Mouse (Mus musculus): Measurements from ENCODE around the gene Sqstm1.

DNA sequence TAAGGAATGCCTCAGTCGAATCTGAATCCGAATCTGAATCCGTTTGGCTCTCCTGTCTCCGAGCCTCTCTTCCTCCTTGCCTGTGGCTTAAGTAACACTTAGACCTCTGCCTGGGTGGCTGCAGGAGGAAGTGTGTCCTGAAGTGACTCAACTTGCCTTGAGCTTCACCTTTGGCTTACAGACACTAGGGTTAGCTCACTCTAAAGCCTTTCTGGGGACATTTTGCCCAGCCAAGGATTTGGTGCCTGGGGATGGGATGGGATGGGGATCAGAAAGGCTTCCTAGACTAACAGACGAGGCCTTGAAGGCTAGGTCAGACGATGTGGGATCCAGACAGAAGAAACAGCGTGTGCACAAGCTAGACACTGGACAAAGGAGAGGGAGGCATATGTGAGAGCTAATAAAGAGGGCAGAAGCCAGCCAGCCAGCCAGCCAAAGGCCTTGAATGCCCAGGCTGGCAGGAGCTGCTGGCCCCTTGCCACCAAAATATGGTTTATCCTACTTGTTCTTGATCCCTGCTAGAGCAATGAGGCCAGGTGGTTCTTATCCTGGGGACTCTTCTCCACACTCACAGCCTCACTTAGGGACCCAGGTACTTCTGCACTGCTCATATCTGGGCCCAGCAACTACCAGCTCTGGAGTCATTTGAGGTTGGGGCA, 18.8 kb upstream of the Sqstm1 start:
- TF ChIP-seq CTCF (IDR thresholded peaks at IDR 0.05; ENCODE audit: low read depth, low read length), result no peak
- TF ChIP-seq POLR2A (IDR thresholded peaks at IDR 0.05; ENCODE audit: extremely low read depth, insufficient read depth, low read length), result no peak

All from liver, adult 2 months (tissue).